Mouse (Mus musculus) cerebellum, adult (tissue): ENCODE results near the gene Eif2b3.
A peak's percentile ranks its signal among the peaks of the same experiment; 100 is the strongest.

ENCODE experiments used
- ATAC-seq: cut with Nextera tagmentation; 2 replicates; pipeline ENCODE4 v1.9.2; 2017; ENCODE audit warnings: mild to moderate bottlenecking, moderate library complexity, mixed read lengths; ENCODE audit not compliant: insufficient number of reproducible peaks, low FRiP score, low TSS enrichment

Eif2b3 gene

GRCm38 (mm10) chr4:117120445-117121414 lies 101.5 kb downstream of the Eif2b3 start:
- ATAC-seq = peak; percentile 97

DNA sequence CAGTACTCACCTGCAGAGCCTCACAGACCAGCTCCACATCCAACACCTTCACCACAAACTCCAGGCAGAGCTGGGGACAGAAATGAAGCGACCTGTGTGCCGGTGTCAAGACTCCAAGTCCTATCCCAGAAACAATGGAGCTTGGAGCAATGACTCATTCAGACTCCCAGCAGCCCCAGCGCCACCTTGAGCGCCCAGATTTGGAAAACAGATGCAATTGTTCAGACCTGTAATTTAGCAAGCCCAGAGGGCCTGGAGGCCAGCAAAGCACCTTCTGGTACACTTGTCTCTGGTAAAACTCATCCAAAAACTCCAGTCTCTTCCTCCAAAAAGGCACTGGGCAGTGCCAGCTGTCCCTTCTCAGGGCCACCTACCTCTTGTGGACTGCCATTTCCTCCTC lies 103.0 kb downstream of the Eif2b3 start:
- no peak for ATAC-seq

DNA sequence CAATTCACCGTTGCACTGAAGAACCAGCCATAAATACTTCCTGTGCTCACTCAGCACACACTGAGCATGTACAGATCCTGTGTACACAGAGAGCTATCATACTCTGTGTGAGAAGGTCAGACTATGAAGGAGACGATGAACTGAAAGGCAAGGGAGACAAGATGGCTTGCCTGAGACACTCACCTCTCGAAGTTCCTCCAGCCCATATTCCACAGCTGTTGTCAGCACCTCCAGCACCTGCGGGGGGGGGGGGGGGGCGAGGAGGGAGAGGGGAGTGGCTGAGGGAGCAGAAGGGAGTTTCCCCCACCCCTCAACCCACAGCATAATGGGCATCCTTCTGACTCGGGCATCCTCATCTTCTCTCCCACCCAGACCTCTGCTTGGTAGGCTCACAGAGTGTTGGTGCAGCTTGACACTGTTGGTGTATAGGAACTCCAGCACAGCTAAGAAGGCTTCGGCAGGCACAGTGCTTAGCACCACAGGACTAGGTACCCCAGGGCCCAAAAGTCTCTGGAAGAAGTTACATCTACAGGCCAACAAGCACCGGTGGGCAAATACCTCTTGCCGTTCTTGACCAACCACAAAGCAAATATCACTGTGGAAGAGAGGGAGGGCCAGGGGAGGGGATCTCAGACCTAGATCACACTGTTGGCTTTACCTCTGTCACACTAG lies 104.5 kb downstream of the Eif2b3 start:
- no peak for ATAC-seq

- ATAC-seq = no peak
These were observed 105.0 kb downstream of the Eif2b3 start for GRCm38 (mm10) chr4:117124218-117124517.

DNA sequence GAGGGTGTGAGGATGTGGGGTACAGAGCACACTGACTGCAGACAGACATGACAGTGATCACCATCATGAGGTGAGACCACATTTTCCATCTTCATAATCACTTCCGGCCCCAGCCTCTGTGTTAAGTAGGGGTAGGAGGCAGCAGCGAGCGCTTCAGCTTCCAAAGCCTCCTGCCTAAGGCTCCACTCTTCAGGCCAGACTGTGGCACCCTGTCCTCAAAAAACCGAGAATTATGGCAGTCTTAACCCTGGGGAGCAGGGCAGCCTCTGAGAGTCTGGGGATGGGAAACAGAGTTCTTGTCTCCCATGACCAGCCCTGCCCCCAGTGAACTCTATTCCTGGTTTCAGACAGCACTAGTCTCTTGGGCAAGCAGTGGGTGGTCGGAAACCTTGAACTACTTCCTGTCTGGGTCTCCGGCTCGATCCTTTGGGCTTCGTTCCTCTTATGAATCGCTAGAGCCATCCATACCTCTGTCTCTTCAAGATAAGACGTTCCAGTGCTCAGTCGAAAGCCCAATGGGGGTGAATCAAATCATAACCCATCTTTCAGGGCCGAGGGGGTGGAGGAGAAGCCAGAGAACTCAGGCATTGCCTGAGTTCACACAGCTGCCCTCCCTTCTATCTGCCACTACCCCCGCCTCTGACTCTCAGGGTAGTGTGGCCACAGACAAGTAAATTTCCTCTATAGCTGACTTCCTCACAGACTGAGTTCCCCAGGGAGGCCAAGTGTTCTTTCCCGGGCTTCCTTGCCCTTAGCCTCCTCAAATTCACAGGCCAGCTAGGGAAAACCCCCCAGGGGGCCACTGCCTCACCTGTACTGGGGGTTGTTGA lies 105.5 kb downstream of the Eif2b3 start:
- no peak for ATAC-seq

DNA sequence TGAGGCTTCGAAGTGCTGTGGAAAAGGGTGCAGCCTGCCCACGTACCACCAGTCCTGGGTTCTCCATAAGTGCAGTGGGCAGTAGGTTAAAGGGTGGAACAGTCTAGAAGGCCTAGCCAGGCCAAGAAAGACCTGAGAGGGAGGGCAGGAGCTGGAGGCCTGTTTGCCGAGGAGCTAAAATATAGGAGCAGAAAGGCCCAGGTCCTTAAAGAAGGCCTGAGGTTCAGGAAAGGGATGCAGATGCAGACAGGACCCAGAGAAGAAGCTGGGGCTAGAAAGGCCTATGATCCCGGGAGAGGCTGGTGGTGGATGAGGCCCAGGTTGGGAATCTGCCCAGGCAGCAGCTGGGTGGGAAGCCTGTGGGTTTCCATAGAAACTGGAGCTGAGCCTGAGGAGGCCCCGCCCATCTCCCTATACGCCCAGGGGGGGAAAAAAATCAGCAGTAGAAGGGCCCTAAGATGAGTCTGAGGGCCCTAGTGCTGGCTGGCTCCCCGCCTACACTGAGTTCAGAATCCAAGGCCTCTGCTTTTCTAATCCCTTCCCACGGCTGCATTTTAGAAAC lies 106.2 kb downstream of the Eif2b3 start, which contains the start of gene Btbd19:
Gene Btbd19, minus strand, starts transcription at position 378 of the 562 bp plus-strand sequence.
- no peak for ATAC-seq

DNA sequence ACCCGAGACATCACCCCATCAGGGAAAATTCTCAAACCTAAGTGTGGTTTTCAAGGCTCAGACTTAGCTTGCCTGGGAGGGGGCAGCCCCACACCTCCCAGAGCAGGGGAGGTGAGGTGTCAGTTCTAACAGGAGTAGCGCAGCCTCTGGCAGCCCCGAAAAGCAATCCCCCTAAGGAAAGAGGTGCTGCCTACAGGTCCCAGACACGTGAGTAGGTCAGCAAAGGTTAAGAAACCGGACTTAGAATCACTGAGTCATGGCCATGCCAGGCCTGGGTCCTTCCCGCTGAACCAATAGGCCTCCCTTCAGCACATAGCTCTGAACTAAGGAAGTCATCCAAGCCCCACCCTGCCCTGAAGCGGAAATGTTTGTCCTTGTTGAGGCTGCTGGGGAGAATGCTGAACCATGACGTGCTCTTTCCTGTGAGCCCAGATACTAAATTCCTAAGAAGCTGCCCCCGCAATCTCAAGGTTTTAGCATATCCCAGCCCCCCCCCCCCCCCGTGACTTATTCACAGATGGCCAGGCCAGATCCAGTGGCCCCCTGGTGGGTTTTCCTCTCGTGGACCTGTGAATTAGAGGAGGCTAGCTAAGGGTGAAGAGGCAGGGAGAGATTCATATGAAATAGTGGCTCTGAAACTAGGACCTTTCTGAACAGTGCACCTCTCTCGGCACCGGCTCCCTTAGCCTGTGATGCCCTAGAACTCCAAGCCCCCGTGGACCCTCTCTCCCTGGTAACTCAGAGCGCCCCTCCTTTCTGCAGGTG lies 106.9 kb downstream of the Eif2b3 start:
- no peak for ATAC-seq

DNA sequence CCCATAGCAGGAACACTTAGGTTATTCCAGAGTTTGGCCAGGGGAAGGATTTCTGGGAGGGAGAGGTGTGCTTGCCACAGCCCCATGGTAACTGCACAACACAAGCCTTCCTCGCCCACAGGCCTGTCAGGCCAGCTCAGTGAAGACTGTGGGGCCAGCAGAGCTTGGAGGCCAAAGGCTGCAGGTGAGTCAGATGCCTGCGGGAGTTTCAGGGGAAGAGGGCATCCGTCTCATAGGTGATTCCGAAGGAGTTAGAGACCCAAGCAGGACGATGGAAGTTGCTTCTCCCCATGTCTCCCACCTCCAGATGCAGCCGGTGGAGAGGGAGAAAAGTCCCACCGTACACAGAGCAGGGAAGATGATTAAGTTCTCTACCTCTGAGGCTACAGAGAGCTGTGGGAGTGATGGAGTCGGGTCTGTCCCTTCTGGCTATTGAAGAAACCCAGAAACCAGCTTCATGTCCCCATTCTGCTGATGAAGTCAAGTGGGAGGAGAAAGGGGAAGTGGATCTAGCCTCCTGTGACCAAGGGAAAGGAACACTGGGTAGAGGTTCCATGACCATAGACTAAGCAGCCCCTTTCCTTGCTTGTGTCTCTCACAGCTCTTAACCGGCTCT lies 107.6 kb downstream of the Eif2b3 start, which contains the start of gene Tctex1d4:
Gene Tctex1d4, plus strand, starts transcription at position 120 of the 616 bp plus-strand sequence.
- ATAC-seq = no peak

- ATAC-seq = no peak
These were observed 108.9 kb downstream of the Eif2b3 start for GRCm38 (mm10) chr4:117127991-117128686.

DNA sequence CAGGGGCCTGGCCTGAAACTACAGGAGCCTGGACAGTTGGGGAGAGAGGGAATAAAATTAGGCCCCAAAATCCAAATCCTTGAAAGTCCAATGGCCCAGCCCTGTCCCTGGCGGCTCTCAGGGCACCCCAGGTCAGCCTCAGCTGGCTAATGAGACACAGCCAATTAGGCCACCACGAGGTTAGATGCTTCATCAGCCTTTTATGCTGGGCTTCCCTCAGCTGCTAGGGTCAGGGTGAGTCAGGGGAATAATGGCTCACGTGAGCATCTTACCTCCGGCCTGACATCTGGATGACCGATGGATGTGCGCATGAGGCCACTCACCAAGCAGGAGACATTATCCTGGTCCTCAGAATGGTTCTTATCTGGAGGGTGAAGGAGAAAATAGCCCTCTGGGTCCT lies 111.6 kb downstream of the Eif2b3 start:
- no peak for ATAC-seq

DNA sequence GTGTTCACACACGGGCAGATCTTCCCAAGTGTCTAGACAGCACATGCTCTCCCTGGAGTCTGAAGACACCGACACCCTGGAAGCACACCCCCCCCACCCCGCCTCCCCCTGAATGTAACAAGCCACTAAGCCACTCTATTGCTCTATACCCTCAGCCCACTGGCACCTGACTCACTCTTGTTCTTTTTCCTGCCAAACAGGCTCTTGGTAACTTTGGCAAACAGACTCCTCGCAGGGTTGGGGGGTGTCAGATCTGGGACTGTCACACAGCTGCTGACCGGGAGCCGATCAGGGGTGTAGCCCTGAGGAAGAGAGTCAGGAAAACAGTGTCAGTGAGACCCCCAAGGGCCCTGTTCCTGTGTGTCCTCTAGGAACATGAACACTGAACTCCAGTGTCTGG lies 112.0 kb downstream of the Eif2b3 start:
- ATAC-seq = no peak

DNA sequence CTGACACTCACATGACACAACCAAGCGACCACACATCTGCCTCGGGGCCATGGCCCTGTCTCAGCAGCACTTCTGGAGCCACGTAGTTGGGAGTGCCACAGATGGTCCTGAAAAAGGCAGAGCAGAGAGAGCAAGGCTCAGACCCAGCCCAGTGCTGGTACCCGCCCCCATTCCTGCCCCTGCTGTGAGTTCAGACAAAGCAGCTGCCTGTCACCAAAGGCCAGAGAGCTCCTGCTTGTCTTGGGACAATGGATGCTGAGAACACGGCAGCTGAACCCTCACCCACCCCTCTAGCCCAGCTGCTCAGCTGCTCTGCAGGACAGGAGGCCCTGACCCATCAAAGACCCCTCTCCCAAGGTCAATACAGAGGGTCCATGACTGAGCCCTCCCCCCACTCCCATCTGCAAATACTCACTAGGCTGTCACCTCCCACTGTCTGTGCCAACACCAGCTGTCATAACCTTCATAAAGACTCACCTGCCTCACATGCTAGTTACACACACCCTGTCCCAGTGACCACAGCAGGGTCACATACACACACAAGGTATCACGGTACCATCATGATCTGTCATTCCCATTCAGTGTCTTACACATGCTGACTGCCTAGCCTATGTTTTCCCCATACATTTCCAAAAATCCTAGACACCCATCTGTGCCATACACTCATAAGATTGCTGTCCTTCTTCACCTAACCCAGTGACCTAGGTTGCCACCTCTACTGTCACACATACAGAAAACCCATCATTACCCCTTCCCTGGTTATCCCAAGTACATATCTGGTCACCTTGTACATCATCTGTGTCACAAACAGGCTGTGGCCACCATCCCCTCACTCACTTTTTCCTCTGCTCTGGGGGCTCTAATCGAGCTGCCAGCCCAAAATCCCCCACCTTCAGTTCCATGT lies 112.9 kb downstream of the Eif2b3 start:
- no peak for ATAC-seq

GRCm38 (mm10) chr4:117132794-117133143 lies 113.6 kb downstream of the Eif2b3 start:
- ATAC-seq = no peak

DNA sequence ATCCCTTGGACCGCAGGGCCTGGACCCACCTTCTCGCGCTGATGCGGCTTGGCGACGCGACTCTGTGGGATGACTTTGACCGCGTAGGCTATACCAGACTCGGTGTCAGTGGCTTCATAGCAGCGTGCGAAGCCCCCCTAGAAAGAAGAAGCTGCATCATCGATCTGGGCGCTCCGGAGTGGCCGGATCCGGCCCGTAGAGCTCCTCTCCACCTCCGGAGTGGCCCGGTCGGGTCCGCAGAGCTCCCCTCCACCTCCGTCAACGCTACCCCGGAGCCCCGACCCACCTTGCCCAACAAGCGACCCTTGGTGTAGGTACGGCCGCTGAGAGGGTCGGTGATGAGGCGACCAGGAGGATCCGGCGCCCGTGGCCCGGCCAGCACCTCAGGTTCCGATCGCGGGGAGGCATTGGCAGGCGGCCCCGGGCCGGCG lies 114.2 kb downstream of the Eif2b3 start:
- peak; percentile 34 for ATAC-seq

- peak; percentile 89 for ATAC-seq
These were observed 114.8 kb downstream of the Eif2b3 start, which contains the start of gene Plk3 for GRCm38 (mm10) chr4:117133817-117134600. Gene Plk3, minus strand, starts transcription at chr4:117133963.

DNA sequence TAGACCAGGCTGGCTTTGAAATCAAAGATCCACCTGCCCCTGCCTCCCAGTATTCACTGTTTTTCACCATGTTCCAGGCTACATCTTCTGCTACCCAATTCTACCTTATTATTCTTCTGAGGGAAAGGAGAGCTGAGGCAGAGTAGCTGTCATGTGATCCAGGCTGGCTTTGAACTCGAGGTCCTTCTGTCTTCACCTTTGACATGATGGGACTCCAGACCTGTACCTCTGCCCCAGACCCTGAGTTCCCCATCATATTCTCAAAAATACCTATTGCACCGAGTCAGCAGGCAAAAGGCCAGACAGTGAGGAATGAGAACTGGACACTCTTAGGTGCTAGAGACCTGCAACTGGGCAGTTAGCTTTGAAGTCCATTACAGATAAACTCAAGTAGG lies 115.4 kb downstream of the Eif2b3 start:
- ATAC-seq = no peak

GRCm38 (mm10) chr4:117136034-117136433 lies 116.8 kb downstream of the Eif2b3 start:
- ATAC-seq = no peak
